ENCODE assay signal across 8 mouse cellular contexts in the genomic region with DNA sequence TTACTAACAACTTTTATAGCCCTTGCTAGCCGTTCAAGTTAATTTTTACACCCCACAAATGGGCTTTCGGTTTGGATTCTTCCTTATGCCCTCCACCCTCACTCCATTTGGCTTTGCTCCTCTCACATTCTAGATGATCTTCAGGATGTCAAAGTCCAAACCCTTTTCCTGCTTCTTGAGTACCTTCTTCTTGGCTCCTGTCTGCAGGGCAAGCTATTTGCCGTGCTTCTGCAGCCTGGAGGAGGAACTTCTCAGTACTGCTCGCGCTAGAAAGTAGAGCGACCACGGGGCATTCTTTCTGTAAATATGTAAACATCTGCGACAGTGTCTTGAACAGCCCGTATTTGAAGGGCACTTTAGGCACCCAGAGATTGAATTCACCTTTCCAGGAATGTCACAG. TPM values are rescaled to one million over a fixed set of nuclear protein-coding genes. Genes with fewer than 3 reads are reported as not detected.
DNase-seq lines count a peak whose midpoint lies in the region; ATAC-seq and TF ChIP-seq lines count a peak whose summit lies in the region.

No protein-coding gene starts in this region.

- WGBS in cerebellum, adult 2 months = 7% methylated on average over 9 of the region's 9 CpGs
- WGBS in heart, embryonic 16.5 days = 7% methylated on average over 9 of the region's 9 CpGs
- WGBS in limb, embryonic 10.5 days = 6% methylated on average over 9 of the region's 9 CpGs

- H3K27me3 ChIP-seq in cerebellum, adult 2 months (ENCODE audit: control insufficient read depth, insufficient read depth, low read length) = no peaks in the 10 kb centered on the region
- no peaks in the 10 kb centered on the region for H3K27me3 ChIP-seq in heart, embryonic 16.5 days (ENCODE audit: control insufficient read depth, insufficient read depth, low read length)
- H3K27me3 ChIP-seq in limb, embryonic 10.5 days (ENCODE audit: low read depth, poor library complexity, severe bottlenecking) = no peaks in the 10 kb centered on the region

- H3K4me3 ChIP-seq in cerebellum, adult 2 months (replicated peaks; ENCODE audit: insufficient read depth, low read depth, low read length) = peak overlapping the region; percentile 70
- peak overlapping the region; percentile 61 for H3K4me3 ChIP-seq in heart, embryonic 16.5 days (ENCODE audit: low read length)
- peak overlapping the region; percentile 70 for H3K4me3 ChIP-seq in limb, embryonic 10.5 days

- H3K9ac ChIP-seq in heart, embryonic 16.5 days (ENCODE audit: low read length) = peak overlapping the region; percentile 64

- peak overlapping the region; percentile 98 for H3K4me2 ChIP-seq in heart, embryonic 16.5 days (ENCODE audit: low read depth, low read length)

- DNase-seq in cerebellum, adult 2 months = no peak
- DNase-seq in cerebellum, adult 11-12 months = no peak
- DNase-seq in NIH3T3 (ENCODE audit: low read depth) = peak; percentile 19
- no peak for DNase-seq in limb, embryonic 10.5 days (ENCODE audit: low spot score)
- DNase-seq in natural killer cell, adult 2 months (ENCODE audit: low spot score in 2 of 2) = peak; percentile 0 to 4
- no peak for DNase-seq in adrenal gland, postnatal 36 days
- no peak for DNase-seq in ovary, postnatal 14 days (ENCODE audit: low spot score)

- no peak for TF ChIP-seq POLR2A in cerebellum, adult 2 months (IDR thresholded peaks at IDR 0.05; ENCODE audit: borderline replicate concordance, insufficient read depth, low read length)

- no peak for TF ChIP-seq CTCF in cerebellum, adult 2 months (IDR thresholded peaks at IDR 0.05; ENCODE audit: borderline replicate concordance, insufficient read depth, low read depth, low read length)

- no peaks in the 10 kb centered on the region for H3K9me3 ChIP-seq in heart, embryonic 16.5 days (replicated peaks; ENCODE audit: control insufficient read depth, low read length)
- H3K9me3 ChIP-seq in limb, embryonic 10.5 days (replicated peaks) = 0 out of 2 replicates have a peak, but pooled peaks cover 2% of the 10 kb centered on the region

- no peaks in the 10 kb centered on the region for H3K36me3 ChIP-seq in heart, embryonic 16.5 days (ENCODE audit: control insufficient read depth, insufficient read depth)
- H3K36me3 ChIP-seq in limb, embryonic 10.5 days = no peaks in the 10 kb centered on the region

- no peaks in the 10 kb centered on the region; the same call in 1 of the 2 replicates for H3K4me1 ChIP-seq in cerebellum, adult 2 months (ENCODE audit: control insufficient read depth, insufficient read depth, low read length)
- peaks cover 13% of the 10 kb centered on the region for H3K4me1 ChIP-seq in heart, embryonic 16.5 days (ENCODE audit: control insufficient read depth, insufficient read depth, low read length)
- peaks cover 24% of the 10 kb centered on the region for H3K4me1 ChIP-seq in limb, embryonic 10.5 days

- ATAC-seq in heart, embryonic 16.5 days (replicated peaks; ENCODE audit: extremely low read depth, insufficient read depth, low FRiP score) = no peak

- no peak overlapping the region for H3K27ac ChIP-seq in cerebellum, adult 2 months (ENCODE audit: insufficient read depth, low read length)
- H3K27ac ChIP-seq in heart, embryonic 16.5 days (ENCODE audit: low read length) = no peak overlapping the region
- peak overlapping the region; percentile 95 for H3K27ac ChIP-seq in limb, embryonic 10.5 days

RNA-seq across cellular contexts. Expression of gene Agpat4, which starts 0.4 kb away (rescaled TPM):
- 42.8 and 50.1 TPM in 2 replicates for polyA plus RNA-seq in cerebellum, adult 2 months (2012; rRNA removed)
- 15.3 and 16.8 TPM in 2 replicates for polyA plus RNA-seq in heart, embryonic 16.5 days (2015; fragmentation: Nextera tagmentation; extraction: Ambion mirVana)
- polyA plus RNA-seq in limb, embryonic 10.5 days (2016; fragmentation: Nextera tagmentation; extraction: Ambion mirVana) = 37.4 and 38.2 TPM in 2 replicates
- total RNA-seq in adrenal gland, postnatal 36 days (2021) = 10 to 100 TPM; 40.7 to 66.7 TPM

Comparison
In these comparisons a context has a peak if more than half of its experiments do, and no peak if none do; other contexts are left out.
1. DNase-seq: peak in NIH3T3 (single experiment) and natural killer cell, adult 2 months (2 of 2); none in cerebellum, adult 2 months (0 of 2), cerebellum, adult 11-12 months (single experiment), limb, embryonic 10.5 days (single experiment), adrenal gland, postnatal 36 days (0 of 2) and ovary, postnatal 14 days (single experiment).
2. Peak in every context shown above with its lines, with median percentiles within 50 percentile points of each other: H3K4me3 ChIP-seq.